8 mouse cellular contexts compared by ENCODE assay signal in the genomic region with DNA sequence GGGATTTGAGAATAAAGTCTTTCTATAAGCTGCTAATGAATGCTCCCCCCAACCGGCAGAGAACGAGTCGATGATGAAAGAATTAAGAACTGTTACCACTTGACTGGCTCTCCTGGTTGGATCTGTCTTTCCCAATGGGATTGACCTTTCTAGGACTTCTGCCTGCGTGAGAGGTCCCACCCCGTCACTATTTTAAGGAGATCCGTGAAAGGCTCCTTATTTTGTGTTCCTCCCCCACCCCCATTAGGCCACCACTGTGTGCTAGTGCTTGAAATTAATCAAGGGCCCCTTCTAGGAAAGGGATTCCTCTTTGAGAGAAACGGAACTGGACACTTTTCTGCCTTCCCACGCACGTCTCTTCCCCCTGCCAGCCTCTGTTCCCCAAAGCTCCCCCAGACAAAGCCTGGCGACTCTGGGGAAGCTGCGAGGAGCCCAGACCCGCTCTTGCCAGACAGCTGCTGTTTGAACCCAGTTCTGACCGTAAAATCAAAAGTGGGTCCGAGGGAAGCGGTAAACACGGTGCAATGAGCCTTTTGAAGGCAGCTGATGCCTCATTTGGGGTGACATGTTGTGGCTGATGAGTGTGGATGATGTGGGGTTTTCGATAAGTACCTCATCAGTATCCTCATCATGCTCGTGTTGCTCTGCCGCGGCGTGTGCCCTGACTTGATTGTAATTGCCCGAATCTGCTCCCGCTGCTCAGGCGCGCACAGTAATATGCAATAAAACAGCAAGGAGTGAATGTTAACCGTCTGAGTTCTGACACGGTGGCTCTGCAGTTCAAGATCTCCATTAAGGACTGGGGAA. TPM values are rescaled to one million over a fixed set of nuclear protein-coding genes. Genes with fewer than 3 reads are reported as not detected.
DNase-seq lines count a peak whose midpoint lies in the region; ATAC-seq and TF ChIP-seq lines count a peak whose summit lies in the region.

No protein-coding gene starts in this region.

- H3K9me3 ChIP-seq in heart, embryonic 16.5 days (replicated peaks; ENCODE audit: control insufficient read depth, low read length) = no peaks in the 10 kb centered on the region
- H3K9me3 ChIP-seq in hindbrain, embryonic 12.5 days (replicated peaks) = no peaks in the 10 kb centered on the region
- no peaks in the 10 kb centered on the region for H3K9me3 ChIP-seq in stomach, postnatal 0 days (ENCODE audit: control insufficient read depth, low read length)

- no peak for ATAC-seq in heart, embryonic 16.5 days (replicated peaks; ENCODE audit: extremely low read depth, insufficient read depth, low FRiP score)
- 0 out of 2 replicates have a peak, but pooled peaks have one; percentile 36 for ATAC-seq in common myeloid progenitor, adult 5-6 weeks (replicated peaks; ENCODE audit: low read depth, poor library complexity, severe bottlenecking)
- ATAC-seq in hindbrain, embryonic 12.5 days (ENCODE audit: low FRiP score) = peak; percentile 79
- ATAC-seq in stomach, postnatal 0 days (ENCODE audit: low FRiP score, low TSS enrichment) = no peak
- no peak for ATAC-seq in inflammation-experienced regulatory T-cells, adult 6 months
- no peak for ATAC-seq in cerebellum, adult (ENCODE audit: insufficient number of reproducible peaks, low FRiP score, low TSS enrichment)

- H3K4me1 ChIP-seq in heart, embryonic 16.5 days (ENCODE audit: control insufficient read depth, insufficient read depth, low read length) = no peaks in the 10 kb centered on the region; the same call in 1 of the 2 replicates
- H3K4me1 ChIP-seq in hindbrain, embryonic 12.5 days = peaks cover 19% of the 10 kb centered on the region; the same call in 1 of the 2 replicates
- no peaks in the 10 kb centered on the region; the same call in 1 of the 2 replicates for H3K4me1 ChIP-seq in stomach, postnatal 0 days (replicated peaks; ENCODE audit: control insufficient read depth, insufficient read depth)

- peak overlapping the region; percentile 86 for H3K4me2 ChIP-seq in heart, embryonic 16.5 days (ENCODE audit: low read depth, low read length)
- peak overlapping the region; percentile 50 for H3K4me2 ChIP-seq in hindbrain, embryonic 12.5 days (replicated peaks)
- H3K4me2 ChIP-seq in stomach, postnatal 0 days (replicated peaks; ENCODE audit: low read depth) = peak overlapping the region; percentile 62

- no peak for DNase-seq in heart, postnatal 14 days
- peak; percentile 51 for DNase-seq in lung, postnatal 25 days (ENCODE audit: low spot score)
- no peak for DNase-seq in stomach, postnatal 0 days (ENCODE audit: low spot score)

- WGBS in heart, embryonic 16.5 days = 7% methylated on average over 27 of the region's 27 CpGs
- WGBS in hindbrain, embryonic 12.5 days = 13% methylated on average over 27 of the region's 27 CpGs
- 20% methylated on average over 27 of the region's 27 CpGs for WGBS in stomach, postnatal 0 days

- peak overlapping the region; percentile 52 for H3K4me3 ChIP-seq in heart, embryonic 16.5 days (ENCODE audit: low read length)
- peak overlapping the region; percentile 31 for H3K4me3 ChIP-seq in hindbrain, embryonic 12.5 days
- peak overlapping the region; percentile 34 for H3K4me3 ChIP-seq in stomach, postnatal 0 days (ENCODE audit: low read depth, low read length)

- intact Hi-C loops in heart, postnatal 14 days (cut with DNase I) = no loop called here

- H3K27me3 ChIP-seq in heart, embryonic 16.5 days (ENCODE audit: control insufficient read depth, insufficient read depth, low read length) = no peaks in the 10 kb centered on the region; the same call in 1 of the 2 replicates
- peaks cover 12% of the 10 kb centered on the region for H3K27me3 ChIP-seq in hindbrain, embryonic 12.5 days
- no peaks in the 10 kb centered on the region for H3K27me3 ChIP-seq in stomach, postnatal 0 days (ENCODE audit: control insufficient read depth, insufficient read depth, low read length)

- no peak overlapping the region for H3K27ac ChIP-seq in heart, embryonic 16.5 days (ENCODE audit: low read length)
- H3K27ac ChIP-seq in hindbrain, embryonic 12.5 days = no peak overlapping the region
- H3K27ac ChIP-seq in stomach, postnatal 0 days (replicated peaks) = no peak overlapping the region

- peak overlapping the region; percentile 61 for H3K9ac ChIP-seq in heart, embryonic 16.5 days (ENCODE audit: low read length)
- H3K9ac ChIP-seq in hindbrain, embryonic 12.5 days = peak overlapping the region; percentile 37
- H3K9ac ChIP-seq in stomach, postnatal 0 days (ENCODE audit: low read length) = no peak overlapping the region

- no peaks in the 10 kb centered on the region for H3K36me3 ChIP-seq in heart, embryonic 16.5 days (ENCODE audit: control insufficient read depth, insufficient read depth)
- H3K36me3 ChIP-seq in hindbrain, embryonic 12.5 days = no peaks in the 10 kb centered on the region
- no peaks in the 10 kb centered on the region for H3K36me3 ChIP-seq in stomach, postnatal 0 days (ENCODE audit: control insufficient read depth, insufficient read depth, low read length)

- TF ChIP-seq EP300 in stomach, postnatal 0 days (optimal IDR thresholded peaks at IDR 0.05) = no peak

- TF ChIP-seq CTCF in stomach, postnatal 0 days (IDR thresholded peaks at IDR 0.05; ENCODE audit: low read depth) = no peak

RNA-seq across cellular contexts. Expression of a gene that starts 44.0 kb away (rescaled TPM):
- polyA plus RNA-seq in heart, embryonic 16.5 days (2015; fragmentation: Nextera tagmentation; extraction: Ambion mirVana) = 23.9 and 30.4 TPM in 2 replicates
- total RNA-seq in heart, postnatal 14 days (2021) = 10 to 100 TPM in 1 of 2 experiments, 1 to 10 TPM in 1; 8.1 to 10.4 TPM
- total RNA-seq in common myeloid progenitor, adult 5-6 weeks (2017) = 29.8 and 36.6 TPM in 2 replicates
- 45.7 and 47.9 TPM in 2 replicates for polyA plus RNA-seq in hindbrain, embryonic 12.5 days (2016; fragmentation: Nextera tagmentation; extraction: Ambion mirVana)
- polyA plus RNA-seq in stomach, postnatal 0 days (2015; fragmentation: Nextera tagmentation; extraction: Ambion mirVana) = 18.6 and 19.9 TPM in 2 replicates
- polyA plus RNA-seq in inflammation-experienced regulatory T-cells, adult 6 months (2017; shearing (Covaris generic)) = 10 to 100 TPM; 32.3 to 40.8 (median 34.4) TPM

Comparison
In these comparisons a context has a peak if more than half of its experiments do, and no peak if none do; other contexts are left out.
1. ATAC-seq: peak in common myeloid progenitor, adult 5-6 weeks (single experiment) and hindbrain, embryonic 12.5 days (single experiment); none in heart, embryonic 16.5 days (single experiment), stomach, postnatal 0 days (single experiment), inflammation-experienced regulatory T-cells, adult 6 months (single experiment) and cerebellum, adult (single experiment).
2. Peak in every context shown above with its lines, with median percentiles within 50 percentile points of each other: H3K4me2 ChIP-seq and H3K4me3 ChIP-seq.